16 mouse cellular contexts compared by ENCODE assay signal in genomic region chr2:31538745-31539144, GRCm38 (mm10).
"Had no signal": no experiment of that assay in that cellular context is flagged by ENCODE, and none has a peak within 500 bp of the region (broad histone marks: within the 10 kb centered on the region; RNA-seq: fewer than 3 reads in every experiment).

No protein-coding gene starts in this region.

- H3K27me3 ChIP-seq: stomach, embryonic 15.5 days had no signal

- DNase-seq: right cerebral cortex, adult 18-20 months; right cerebral cortex, postnatal 14 days; right cerebral cortex, postnatal 25 days; right cerebral cortex, postnatal 4 days; spleen, adult 18-20 months; thymus, adult 18-20 months; thymus, adult 2 months; thymus, postnatal 14 days; thymus, postnatal 25 days; thymus, postnatal 36 days; thymus, postnatal 4 days had no signal

- H3K27ac ChIP-seq: neural tube, embryonic 12.5 days; neural tube, embryonic 13.5 days; neural tube, embryonic 15.5 days; stomach, embryonic 15.5 days; stomach, postnatal 0 days had no signal

- H3K4me1 ChIP-seq: neural tube, embryonic 12.5 days; neural tube, embryonic 13.5 days; neural tube, embryonic 15.5 days; stomach, embryonic 15.5 days had no signal

- H3K4me3 ChIP-seq: neural tube, embryonic 12.5 days; neural tube, embryonic 13.5 days; neural tube, embryonic 15.5 days; stomach, embryonic 15.5 days had no signal

- H3K36me3 ChIP-seq: neural tube, embryonic 12.5 days; neural tube, embryonic 13.5 days; neural tube, embryonic 15.5 days; stomach, embryonic 15.5 days had no signal

- H3K9ac ChIP-seq: neural tube, embryonic 13.5 days; neural tube, embryonic 15.5 days; stomach, embryonic 15.5 days had no signal

- H3K9me3 ChIP-seq: neural tube, embryonic 12.5 days; neural tube, embryonic 13.5 days; neural tube, embryonic 15.5 days; stomach, embryonic 15.5 days had no signal

- H3K4me2 ChIP-seq: neural tube, embryonic 12.5 days; neural tube, embryonic 13.5 days; neural tube, embryonic 15.5 days; stomach, embryonic 15.5 days had no signal
